Mouse (Mus musculus): ENCODE measurements around the gene Ccdc154. TPM values are rescaled to one million over a fixed set of nuclear protein-coding genes. Genes with fewer than 3 reads are reported as not detected.
"Not testable (repeated sequence)": the region's sequence is repeated elsewhere in the genome, so short reads cannot be mapped to it uniquely, and the experiment has no call there.

Gene Ccdc154
- total RNA-seq (2018; cell fraction: chromatin; rRNA removed) = 1 to 10 TPM in 25 of 26 experiments, under 1 TPM in 1; 0.88 to 8.2 (median 2.4) TPM
- under 1 TPM in 10 of 26 experiments, not detected in 16; 0.03 to 0.26 (median 0.07) TPM for total RNA-seq (2018; cell fraction: cytosol; rRNA removed)
- 1 to 10 TPM in 14 of 26 experiments, under 1 TPM in 11, not detected in 1; 0.44 to 2.8 (median 1.1) TPM for total RNA-seq (2018; cell fraction: nucleus; rRNA removed)
- polyA plus RNA-seq (2018) = not detected in 3 replicates

DNA sequence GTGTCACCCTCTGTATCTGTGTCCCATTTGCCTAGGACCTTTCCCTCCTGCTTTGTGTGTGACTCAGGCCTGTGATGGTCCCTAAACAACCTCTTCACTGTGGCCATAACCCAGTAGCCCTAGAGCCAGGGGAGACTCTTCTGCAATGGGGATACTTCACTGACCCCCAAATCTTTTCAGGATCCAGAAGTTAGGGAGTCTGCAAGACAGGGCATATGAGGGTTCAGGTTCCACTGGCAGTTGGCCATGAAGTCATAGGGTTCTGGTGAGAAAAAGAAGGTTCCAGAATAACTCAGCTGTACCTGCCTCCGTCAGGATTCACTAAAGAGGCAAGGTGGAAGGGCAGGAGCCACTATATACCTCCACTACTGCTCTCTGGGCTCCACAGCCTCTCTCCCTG lies at the start of gene Ccdc154:
Ccdc154 (plus strand) TSS at position 301 of the 400 bp plus-strand sequence.
- WGBS (ENCODE audit: missing documents) = 100% methylated on average over 1 of the region's 1 CpGs
- Histone ChIP-seq H3K27ac (no peak within 1 kb of the TSS), H3K79me2 (ENCODE audit: inconsistent target) (no peaks in the 10 kb centered on the region), H3K4me3 (ENCODE audit: inconsistent target) (no peak within 1 kb of the TSS), H3K36me3 (ENCODE audit: inconsistent target) (peaks cover 45% of the 10 kb centered on the region)

DNA sequence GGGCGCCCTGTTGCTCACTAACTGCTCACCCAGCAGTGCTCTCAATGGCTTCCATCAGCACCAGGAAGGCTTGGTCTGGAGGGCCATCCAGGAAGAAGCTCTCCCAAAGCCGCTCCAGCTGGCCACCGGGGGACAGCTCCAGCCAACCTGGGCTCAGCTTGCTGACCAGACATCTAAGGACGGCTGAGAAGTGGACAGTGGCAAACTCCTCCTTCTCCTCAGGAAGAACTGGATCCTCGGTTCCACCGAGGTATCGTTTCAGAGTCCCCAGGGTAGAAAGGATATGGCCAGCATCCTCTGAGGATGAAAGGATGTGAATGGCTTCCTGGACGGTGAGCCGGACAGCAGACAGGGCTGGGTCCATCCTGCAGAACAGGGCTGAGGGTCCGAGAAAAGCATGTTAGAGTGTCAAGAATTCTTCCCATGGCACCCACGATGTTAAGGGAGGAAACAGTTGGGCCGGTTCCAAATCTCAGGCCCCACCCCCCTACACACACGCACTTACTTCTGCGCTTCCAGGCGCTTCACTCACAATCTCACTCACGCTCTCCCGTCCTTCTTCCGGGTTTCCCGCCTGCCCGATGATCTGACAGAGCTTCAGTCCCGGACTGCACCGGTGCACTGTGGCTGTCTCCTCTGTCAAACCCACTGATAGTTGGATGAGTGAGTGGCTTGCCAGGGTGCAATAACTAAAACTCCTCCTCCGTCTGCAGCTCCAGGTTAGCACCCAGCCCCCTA lies 47.2 kb upstream of the Ccdc154 start:
- Histone ChIP-seq H3K36me3 (ENCODE audit: inconsistent target) (no peaks in the 10 kb centered on the region), H3K79me2 (ENCODE audit: inconsistent target) (no peaks in the 10 kb centered on the region), H3K27ac (peak overlapping the region; percentile 83), H3K4me3 (ENCODE audit: inconsistent target) (peak overlapping the region; percentile 56)
- 13% methylated on average over 23 of the region's 23 CpGs for WGBS (ENCODE audit: missing documents)

DNA sequence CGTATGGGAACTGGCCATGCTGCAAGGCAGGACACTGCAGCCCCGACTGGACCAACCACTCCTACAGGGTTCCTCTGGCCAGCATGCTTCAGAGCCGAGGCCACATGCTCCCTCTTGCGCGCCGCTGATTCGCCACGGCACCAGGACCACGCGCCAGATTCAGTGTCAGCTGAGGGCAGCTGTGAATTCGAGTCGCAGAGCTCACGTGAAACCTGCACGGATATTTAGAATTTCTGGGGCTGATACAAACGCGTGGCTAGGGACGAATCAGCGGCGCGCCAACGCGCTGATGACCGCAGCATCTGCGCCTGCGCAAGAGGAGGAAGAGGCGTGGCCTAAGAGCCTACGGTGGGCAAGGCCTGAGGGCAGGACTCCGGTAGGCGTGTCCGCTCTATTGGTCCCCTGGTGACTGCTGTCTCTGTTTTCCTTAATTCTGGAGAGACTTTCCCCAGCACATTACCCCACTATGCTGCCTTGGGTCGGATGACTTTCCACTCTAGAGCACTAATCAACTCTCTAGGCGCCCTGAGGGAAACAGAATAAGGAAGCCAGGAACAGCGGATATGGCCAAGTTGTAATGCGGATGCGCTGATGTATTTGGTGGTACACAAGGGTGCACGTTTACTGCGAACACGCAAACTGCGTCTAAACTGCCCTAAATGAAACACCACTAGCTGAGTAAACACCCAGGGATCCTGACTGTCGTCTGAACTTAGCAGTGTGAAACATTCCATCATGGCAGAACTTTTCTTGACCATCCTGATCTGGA lies 46.4 kb upstream of the Ccdc154 start, which contains the start of gene Telo2:
Telo2 (minus strand) TSS at position 304 of the 769 bp plus-strand sequence.
- no peaks in the 10 kb centered on the region for H3K36me3 ChIP-seq (ENCODE audit: inconsistent target)
- peak within 1 kb of the TSS; percentile 83 for H3K27ac ChIP-seq
- 11% methylated on average over 30 of the region's 40 CpGs for WGBS (ENCODE audit: missing documents)
- H3K79me2 ChIP-seq (ENCODE audit: inconsistent target) = no peaks in the 10 kb centered on the region
- peak within 1 kb of the TSS; percentile 56 for H3K4me3 ChIP-seq (ENCODE audit: inconsistent target)

DNA sequence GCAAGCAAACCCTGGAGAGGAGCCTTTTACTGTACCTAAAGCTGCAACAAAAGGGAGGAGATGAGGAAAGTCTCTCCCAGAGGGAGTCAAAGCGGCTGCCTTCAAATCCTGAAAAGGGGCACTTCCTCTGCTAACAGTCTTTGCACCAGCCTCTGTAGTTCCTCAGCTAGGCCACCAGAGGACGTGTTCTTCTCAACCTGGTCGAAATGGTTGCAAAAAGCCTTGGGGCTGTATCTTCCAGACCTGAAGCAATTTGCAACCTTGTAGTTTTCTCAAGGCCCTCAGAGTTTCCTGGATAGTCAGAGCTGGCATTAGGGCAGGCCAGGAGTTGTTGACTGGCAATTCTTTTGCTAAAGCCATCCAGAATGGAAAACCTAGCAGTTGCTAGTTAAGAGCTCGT lies 45.0 kb upstream of the Ccdc154 start:
- no peaks in the 10 kb centered on the region for H3K36me3 ChIP-seq (ENCODE audit: inconsistent target)
- H3K79me2 ChIP-seq (ENCODE audit: inconsistent target) = no peaks in the 10 kb centered on the region
- H3K27ac ChIP-seq = no peak overlapping the region
- WGBS (ENCODE audit: missing documents) = 51% methylated on average over 4 of the region's 4 CpGs
- no peak overlapping the region for H3K4me3 ChIP-seq (ENCODE audit: inconsistent target)

DNA sequence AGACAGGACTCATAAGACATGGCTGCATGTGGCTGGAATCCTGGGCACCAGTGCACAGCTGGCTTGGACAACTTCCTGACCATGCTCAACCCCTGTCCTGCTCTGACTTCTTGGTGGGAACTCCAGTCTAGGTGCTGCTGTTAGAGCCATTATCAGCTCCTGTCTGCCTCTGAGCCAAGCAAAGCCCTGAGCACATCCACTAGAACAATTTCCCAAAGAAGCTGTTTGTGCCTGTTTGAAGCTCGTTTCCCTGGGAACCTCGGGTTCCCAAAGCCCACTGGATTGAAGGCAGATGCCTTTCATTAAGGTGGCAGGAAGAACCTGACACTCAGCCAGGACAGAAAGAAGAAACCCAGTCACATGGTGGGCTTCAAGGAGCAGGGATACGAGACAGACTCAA lies 41.9 kb upstream of the Ccdc154 start, which contains the start of gene Ptx4:
Ptx4 (plus strand) TSS at position 355 of the 400 bp plus-strand sequence.
- WGBS (ENCODE audit: missing documents) = 40% methylated on average over 3 of the region's 3 CpGs
- Histone ChIP-seq H3K4me3 (ENCODE audit: inconsistent target) (no peak within 1 kb of the TSS), H3K36me3 (ENCODE audit: inconsistent target) (no peaks in the 10 kb centered on the region), H3K79me2 (ENCODE audit: inconsistent target) (no peaks in the 10 kb centered on the region), H3K27ac (no peak within 1 kb of the TSS)

DNA sequence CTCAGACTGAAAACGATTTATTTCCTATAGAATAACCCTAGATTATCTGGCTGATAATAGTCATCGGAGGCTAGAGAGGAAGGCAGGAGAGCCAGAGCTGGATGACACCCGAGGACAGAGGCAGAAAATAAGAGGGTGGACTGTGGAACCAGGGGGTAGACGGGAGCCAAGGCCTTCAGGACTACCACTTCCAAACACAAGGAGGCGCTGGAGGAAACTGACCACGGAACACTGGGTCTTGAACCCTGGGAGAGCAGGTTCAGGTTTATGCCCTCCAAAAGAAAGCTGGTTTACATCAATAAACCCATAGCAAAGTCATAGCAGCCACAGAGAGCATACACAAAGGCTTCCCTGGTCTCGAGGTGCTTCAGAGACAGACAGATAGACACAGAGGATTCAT lies 38.3 kb upstream of the Ccdc154 start:
- Histone ChIP-seq H3K27ac (no peak overlapping the region), H3K79me2 (ENCODE audit: inconsistent target) (no peaks in the 10 kb centered on the region), H3K4me3 (ENCODE audit: inconsistent target) (no peak overlapping the region), H3K36me3 (ENCODE audit: inconsistent target) (no peaks in the 10 kb centered on the region)
- WGBS (ENCODE audit: missing documents) = 36% methylated on average over 7 of the region's 7 CpGs

DNA sequence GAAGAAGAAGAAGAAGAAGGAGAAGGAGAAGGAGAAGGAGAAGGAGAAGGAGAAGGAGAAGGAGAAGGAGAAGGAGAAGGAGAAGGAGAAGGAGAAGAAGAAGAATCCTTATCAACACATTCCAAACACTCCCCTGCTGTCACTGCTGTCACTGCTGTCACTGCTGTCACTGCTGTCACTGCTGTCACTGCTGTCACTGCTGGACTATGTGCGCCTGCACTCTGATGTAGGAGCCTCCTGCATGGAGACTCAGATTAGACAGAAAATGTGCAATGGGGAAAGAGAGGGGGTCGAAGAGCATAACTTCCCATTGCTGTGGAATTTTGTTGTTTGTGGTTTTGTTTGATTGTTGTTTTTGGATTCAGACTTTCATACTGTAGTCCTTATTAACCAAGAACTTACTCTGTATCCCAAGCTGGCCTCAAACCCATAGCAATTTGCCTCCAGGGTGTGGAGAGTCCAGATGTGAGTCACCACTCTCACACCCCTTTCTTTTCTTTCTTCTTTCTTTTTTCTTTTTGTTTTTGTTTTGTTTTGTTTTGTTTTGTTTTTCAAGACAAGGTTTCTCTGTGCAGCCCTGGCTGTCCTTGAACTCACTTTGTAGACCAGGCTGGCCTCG lies 36.7 kb upstream of the Ccdc154 start:
- not testable (repeated sequence) for H3K27ac ChIP-seq; H3K79me2 ChIP-seq (ENCODE audit: inconsistent target); H3K36me3 ChIP-seq (ENCODE audit: inconsistent target); H3K4me3 ChIP-seq (ENCODE audit: inconsistent target)
- 96% methylated on average over 2 of the region's 3 CpGs for WGBS (ENCODE audit: missing documents)

DNA sequence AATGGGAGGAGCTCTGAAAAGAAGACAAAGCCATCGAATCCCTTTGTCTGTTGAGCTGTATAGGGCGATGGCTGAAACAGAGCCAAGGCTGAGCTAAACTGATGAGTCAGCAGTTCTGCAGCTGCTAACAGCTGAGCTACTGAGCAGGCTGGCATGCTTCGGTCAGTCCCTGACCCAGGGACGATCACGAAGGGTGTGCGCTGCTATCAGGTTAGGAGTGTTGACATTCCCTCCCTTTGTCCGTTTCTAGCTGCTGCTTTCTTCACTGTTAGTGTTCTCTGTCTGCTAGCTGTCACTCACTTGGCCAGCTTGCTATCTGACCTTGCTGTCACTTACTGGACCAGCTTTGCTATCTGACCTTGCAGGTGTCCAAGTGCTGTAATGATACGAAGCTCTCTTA lies 35.2 kb upstream of the Ccdc154 start:
- H3K36me3 ChIP-seq (ENCODE audit: inconsistent target) = no peaks in the 10 kb centered on the region
- no peak overlapping the region for H3K4me3 ChIP-seq (ENCODE audit: inconsistent target)
- H3K79me2 ChIP-seq (ENCODE audit: inconsistent target) = no peaks in the 10 kb centered on the region
- WGBS (ENCODE audit: missing documents) = 66% methylated on average over 8 of the region's 8 CpGs
- no peak overlapping the region for H3K27ac ChIP-seq

DNA sequence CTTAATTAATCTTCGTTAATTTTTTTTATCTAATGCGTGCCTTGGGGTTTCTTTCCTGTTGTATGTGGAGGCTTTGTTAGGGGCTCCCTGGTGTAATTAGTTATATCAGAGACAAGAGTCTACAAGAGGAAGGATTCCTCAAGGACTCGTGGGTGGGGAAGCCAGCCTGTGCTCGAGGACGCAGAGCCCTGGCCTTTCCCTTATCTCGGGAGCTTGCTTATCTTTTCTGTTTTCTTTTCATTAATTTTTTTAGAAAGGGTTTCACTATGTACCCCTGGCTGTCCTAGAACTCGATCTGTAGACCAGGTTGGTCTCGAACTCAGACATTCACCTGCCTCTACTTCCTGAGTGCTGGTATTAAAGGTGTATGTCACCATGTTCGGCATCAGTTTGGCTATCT lies 34.6 kb upstream of the Ccdc154 start:
- H3K36me3 ChIP-seq (ENCODE audit: inconsistent target) = no peaks in the 10 kb centered on the region
- WGBS (ENCODE audit: missing documents) = 75% methylated on average over 9 of the region's 9 CpGs
- no peaks in the 10 kb centered on the region for H3K79me2 ChIP-seq (ENCODE audit: inconsistent target)
- no peak overlapping the region for H3K4me3 ChIP-seq (ENCODE audit: inconsistent target)
- no peak overlapping the region for H3K27ac ChIP-seq

DNA sequence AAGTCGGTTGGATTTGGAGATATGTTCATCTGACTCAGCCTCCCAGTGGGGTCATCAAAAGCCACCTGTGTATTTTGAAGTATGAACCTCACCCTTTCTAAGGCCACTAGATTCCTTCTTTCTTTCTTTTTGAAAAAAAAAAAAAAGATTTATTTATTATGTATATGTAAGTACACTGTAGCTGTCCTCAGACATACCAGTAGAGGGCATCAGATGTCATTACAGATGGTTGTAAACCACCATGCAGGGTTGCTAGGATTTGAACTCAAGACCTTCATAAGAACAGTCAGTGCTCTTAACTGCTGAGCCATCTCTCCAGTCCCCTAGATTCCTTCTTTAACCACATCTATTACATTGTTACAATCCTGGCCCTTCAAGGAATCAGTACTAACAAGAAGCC lies 32.2 kb upstream of the Ccdc154 start:
- H3K79me2 ChIP-seq (ENCODE audit: inconsistent target) = peaks cover 21% of the 10 kb centered on the region
- 91% methylated on average over 1 of the region's 1 CpGs for WGBS (ENCODE audit: missing documents)
- no peak overlapping the region for H3K4me3 ChIP-seq (ENCODE audit: inconsistent target)
- H3K36me3 ChIP-seq (ENCODE audit: inconsistent target) = no peaks in the 10 kb centered on the region
- no peak overlapping the region for H3K27ac ChIP-seq

DNA sequence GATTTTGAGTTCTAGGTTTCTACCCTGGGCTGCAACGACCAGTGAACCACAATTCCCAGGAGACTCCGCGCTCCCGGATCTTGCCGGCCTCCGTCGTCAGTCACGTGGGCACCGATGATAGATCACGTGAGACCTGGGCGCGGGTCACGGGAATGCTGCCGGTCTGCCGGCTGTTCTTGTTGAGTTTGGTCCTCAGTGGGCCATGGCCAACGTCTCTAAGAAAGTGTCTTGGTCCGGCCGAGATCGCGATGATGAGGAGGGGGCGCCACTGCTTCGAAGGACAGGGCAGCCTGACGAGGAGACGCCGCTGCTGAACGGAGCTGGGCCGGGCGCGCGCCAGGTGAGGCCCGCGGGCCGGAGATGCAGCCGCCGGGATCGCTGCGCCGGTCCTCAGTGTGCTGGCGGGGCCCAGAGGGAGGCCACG lies 29.0 kb upstream of the Ccdc154 start, which contains the start of gene Clcn7:
Clcn7 (plus strand) TSS at position 117 of the 424 bp plus-strand sequence.
- Histone ChIP-seq H3K27ac (peak within 1 kb of the TSS; percentile 96), H3K36me3 (ENCODE audit: inconsistent target) (no peaks in the 10 kb centered on the region), H3K4me3 (ENCODE audit: inconsistent target) (peak within 1 kb of the TSS; percentile 85), H3K79me2 (ENCODE audit: inconsistent target) (peaks cover 50% of the 10 kb centered on the region)
- under 1% methylated on average over 39 of the region's 40 CpGs for WGBS (ENCODE audit: missing documents)

DNA sequence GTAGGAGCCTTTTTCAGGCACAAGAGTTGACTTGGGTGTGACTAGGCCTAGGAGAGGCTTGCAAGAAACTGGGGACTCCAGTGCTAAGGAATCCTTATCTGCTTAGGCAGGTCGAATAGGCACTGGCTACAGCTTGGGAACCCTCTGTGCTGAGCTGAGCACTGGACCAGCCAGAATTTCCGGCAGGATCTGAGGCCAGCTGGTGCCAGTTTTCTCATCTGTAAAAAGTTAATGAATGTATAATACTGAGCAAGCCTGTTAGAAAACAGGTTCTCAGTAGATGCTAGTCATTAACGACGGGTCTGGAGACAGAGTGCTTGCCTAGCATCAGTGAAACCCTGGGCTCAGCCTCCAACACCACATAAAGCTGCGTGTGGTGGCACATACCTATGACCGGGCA lies 26.6 kb upstream of the Ccdc154 start:
- no peaks in the 10 kb centered on the region; the same call in 1 of the 2 replicates for H3K36me3 ChIP-seq (ENCODE audit: inconsistent target)
- 0 out of 2 replicates have a peak overlapping the region, but pooled peaks have one; percentile 85 for H3K4me3 ChIP-seq (ENCODE audit: inconsistent target)
- WGBS (ENCODE audit: missing documents) = 98% methylated on average over 6 of the region's 6 CpGs
- H3K27ac ChIP-seq = peak overlapping the region; percentile 96
- H3K79me2 ChIP-seq (ENCODE audit: inconsistent target) = peaks cover 73% of the 10 kb centered on the region

DNA sequence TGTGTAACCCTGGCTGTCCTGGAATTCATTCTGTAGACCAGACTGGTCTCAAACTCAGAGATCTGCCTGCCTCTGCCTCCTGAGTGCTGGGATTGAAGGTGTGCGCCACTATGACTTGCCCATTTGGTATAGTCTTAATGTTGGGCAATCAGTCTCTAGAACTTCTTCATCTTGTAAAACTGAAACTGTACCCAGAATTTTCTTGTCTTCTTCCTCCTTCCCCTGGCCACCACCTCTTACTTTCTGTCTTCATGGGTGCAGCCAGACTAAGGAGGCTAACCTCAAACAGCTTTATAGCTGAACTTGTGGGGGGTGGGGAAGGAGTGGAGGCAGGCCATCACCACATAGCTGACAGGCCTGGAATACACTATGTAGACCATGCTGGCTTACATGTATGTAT lies 23.5 kb upstream of the Ccdc154 start:
- WGBS (ENCODE audit: missing documents) = 14% methylated on average over 1 of the region's 1 CpGs
- Histone ChIP-seq H3K36me3 (ENCODE audit: inconsistent target) (peaks cover 19% of the 10 kb centered on the region), H3K27ac (peak overlapping the region; percentile 30), H3K4me3 (ENCODE audit: inconsistent target) (no peak overlapping the region), H3K79me2 (ENCODE audit: inconsistent target) (peaks cover 96% of the 10 kb centered on the region)

DNA sequence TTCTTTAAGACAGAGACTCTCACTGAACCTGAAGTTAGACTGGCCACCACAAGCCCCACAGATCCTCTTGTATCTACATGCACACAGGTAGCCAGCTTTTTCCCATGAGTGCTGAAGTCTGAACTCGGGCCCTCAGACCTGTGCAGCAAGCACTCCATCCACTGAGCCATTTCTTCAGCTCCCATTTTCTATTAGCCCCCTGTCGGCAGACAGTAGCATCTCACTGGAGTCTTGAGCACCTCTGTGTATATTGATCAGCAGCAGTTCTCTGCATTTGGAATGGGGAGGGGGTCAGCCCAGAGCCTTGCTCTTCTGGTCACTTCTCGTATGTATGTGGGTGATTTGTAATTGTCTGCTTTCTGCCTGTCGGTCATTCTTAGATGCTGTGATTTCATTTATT lies 22.3 kb upstream of the Ccdc154 start:
- H3K79me2 ChIP-seq (ENCODE audit: inconsistent target) = peaks cover 96% of the 10 kb centered on the region
- H3K36me3 ChIP-seq (ENCODE audit: inconsistent target) = peaks cover 30% of the 10 kb centered on the region
- H3K4me3 ChIP-seq (ENCODE audit: inconsistent target) = no peak overlapping the region
- 68% methylated on average over 3 of the region's 4 CpGs for WGBS (ENCODE audit: missing documents)
- peak overlapping the region; percentile 7; the same call in 1 of the 2 replicates for H3K27ac ChIP-seq

All from macrophage (primary cell).